Mouse (Mus musculus): ENCODE data around the gene BC030500. TPM values are rescaled to one million over a fixed set of nuclear protein-coding genes. Genes with fewer than 3 reads are reported as not detected.

The BC030500 gene
- polyA plus RNA-seq, 1 experiment = not detected

GRCm38 (mm10) chr8:58913640-58913968 is 2.0 kb downstream of the BC030500 start:
- no peak overlapping the region for H3K4me3 ChIP-seq (ENCODE audit: extremely low read depth, insufficient read depth, insufficient read length)
- no peak for TF ChIP-seq POLR2A (IDR thresholded peaks at IDR 0.05; ENCODE audit: low read depth, low read length)
- WGBS = 61% methylated on average over 3 of the region's 3 CpGs
- no peaks in the 10 kb centered on the region for H3K4me1 ChIP-seq (ENCODE audit: control insufficient read depth, insufficient read depth, insufficient read length)
- DNase-seq (ENCODE audit: low read depth in 1 of 2, low spot score in 2 of 2) = no peak
- no peaks in the 10 kb centered on the region for H3K36me3 ChIP-seq (ENCODE audit: control insufficient read depth, insufficient read depth, low read length)
- H3K27me3 ChIP-seq (ENCODE audit: control insufficient read depth, insufficient read depth, low read length) = no peaks in the 10 kb centered on the region; the same call in 1 of the 2 replicates
- H3K27ac ChIP-seq (ENCODE audit: insufficient read depth, low read length) = no peak overlapping the region

GRCm38 (mm10) chr8:58915142-58915541 is 3.6 kb downstream of the BC030500 start:
- Histone ChIP-seq H3K36me3 (ENCODE audit: control insufficient read depth, insufficient read depth, low read length) (no peaks in the 10 kb centered on the region), H3K27ac (ENCODE audit: insufficient read depth, low read length) (no peak overlapping the region), H3K27me3 (ENCODE audit: control insufficient read depth, insufficient read depth, low read length) (no peaks in the 10 kb centered on the region; the same call in 1 of the 2 replicates), H3K4me3 (ENCODE audit: extremely low read depth, insufficient read depth, insufficient read length) (no peak overlapping the region), H3K4me1 (ENCODE audit: control insufficient read depth, insufficient read depth, insufficient read length) (no peaks in the 10 kb centered on the region)
- TF ChIP-seq POLR2A (IDR thresholded peaks at IDR 0.05; ENCODE audit: low read depth, low read length) (no peak), CTCF (IDR thresholded peaks at IDR 0.05; ENCODE audit: extremely low read depth, insufficient read depth, insufficient read length, insufficient replicate concordance) (no peak)
- DNase-seq (ENCODE audit: low read depth in 1 of 2, low spot score in 2 of 2) = no peak
- WGBS = 48% methylated on average over 2 of the region's 2 CpGs

DNA sequence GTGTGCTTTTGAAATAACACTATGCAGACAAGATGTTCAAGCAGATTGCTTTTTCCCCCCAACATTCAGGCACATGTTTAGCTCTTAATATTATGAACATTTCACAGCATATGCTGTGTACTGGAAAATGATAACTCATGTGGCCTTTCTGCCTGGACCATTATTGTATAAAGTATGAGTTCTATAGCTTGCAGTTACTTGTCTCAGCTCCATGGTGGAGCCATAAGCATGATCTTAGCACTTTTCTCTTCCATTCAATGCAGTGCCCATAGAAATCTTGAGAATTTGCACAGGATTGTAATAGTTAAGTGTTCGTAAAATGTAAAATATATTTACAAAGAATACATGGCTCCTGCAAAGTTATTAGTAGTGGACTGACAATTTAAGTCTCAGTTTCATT is 19.5 kb downstream of the BC030500 start:
- no peaks in the 10 kb centered on the region for H3K4me1 ChIP-seq (ENCODE audit: control insufficient read depth, insufficient read depth, insufficient read length)
- no peak for TF ChIP-seq POLR2A (IDR thresholded peaks at IDR 0.05; ENCODE audit: low read depth, low read length)
- TF ChIP-seq CTCF (IDR thresholded peaks at IDR 0.05; ENCODE audit: extremely low read depth, insufficient read depth, insufficient read length, insufficient replicate concordance) = no peak
- 82% methylated on average over 1 of the region's 1 CpGs for WGBS
- H3K4me3 ChIP-seq (ENCODE audit: extremely low read depth, insufficient read depth, insufficient read length) = no peak overlapping the region
- H3K27ac ChIP-seq (ENCODE audit: insufficient read depth, low read length) = no peak overlapping the region
- DNase-seq (ENCODE audit: low read depth in 1 of 2, low spot score in 2 of 2) = no peak
- H3K27me3 ChIP-seq (ENCODE audit: control insufficient read depth, insufficient read depth, low read length) = no peaks in the 10 kb centered on the region
- no peaks in the 10 kb centered on the region for H3K36me3 ChIP-seq (ENCODE audit: control insufficient read depth, insufficient read depth, low read length)

DNA sequence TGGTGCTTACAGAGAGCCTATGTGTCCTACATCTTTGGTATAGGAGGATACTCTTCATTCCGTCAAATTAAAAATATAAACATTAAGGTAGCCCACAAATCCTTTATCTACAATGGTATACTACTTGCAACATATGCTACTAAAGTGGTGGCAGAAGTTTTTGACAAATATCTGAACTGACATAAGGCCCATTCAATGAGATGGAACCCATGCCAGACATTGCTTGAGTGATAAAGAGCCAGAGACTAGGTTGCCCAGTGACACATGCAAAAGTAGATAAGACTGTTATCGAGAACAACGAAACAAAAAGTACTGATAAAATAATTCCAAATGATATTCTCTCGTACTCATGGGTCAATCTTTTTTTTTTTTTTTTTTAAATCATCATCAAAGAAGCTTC is 32.2 kb downstream of the BC030500 start:
- Histone ChIP-seq H3K27ac (ENCODE audit: insufficient read depth, low read length) (no peak overlapping the region), H3K4me3 (ENCODE audit: extremely low read depth, insufficient read depth, insufficient read length) (no peak overlapping the region), H3K4me1 (ENCODE audit: control insufficient read depth, insufficient read depth, insufficient read length) (no peaks in the 10 kb centered on the region), H3K27me3 (ENCODE audit: control insufficient read depth, insufficient read depth, low read length) (no peaks in the 10 kb centered on the region), H3K36me3 (ENCODE audit: control insufficient read depth, insufficient read depth, low read length) (no peaks in the 10 kb centered on the region)
- WGBS = 89% methylated on average over 4 of the region's 4 CpGs
- DNase-seq (ENCODE audit: low read depth in 1 of 2, low spot score in 2 of 2) = no peak
- no peak for TF ChIP-seq POLR2A (IDR thresholded peaks at IDR 0.05; ENCODE audit: low read depth, low read length)
- no peak for TF ChIP-seq CTCF (IDR thresholded peaks at IDR 0.05; ENCODE audit: extremely low read depth, insufficient read depth, insufficient read length, insufficient replicate concordance)

DNA sequence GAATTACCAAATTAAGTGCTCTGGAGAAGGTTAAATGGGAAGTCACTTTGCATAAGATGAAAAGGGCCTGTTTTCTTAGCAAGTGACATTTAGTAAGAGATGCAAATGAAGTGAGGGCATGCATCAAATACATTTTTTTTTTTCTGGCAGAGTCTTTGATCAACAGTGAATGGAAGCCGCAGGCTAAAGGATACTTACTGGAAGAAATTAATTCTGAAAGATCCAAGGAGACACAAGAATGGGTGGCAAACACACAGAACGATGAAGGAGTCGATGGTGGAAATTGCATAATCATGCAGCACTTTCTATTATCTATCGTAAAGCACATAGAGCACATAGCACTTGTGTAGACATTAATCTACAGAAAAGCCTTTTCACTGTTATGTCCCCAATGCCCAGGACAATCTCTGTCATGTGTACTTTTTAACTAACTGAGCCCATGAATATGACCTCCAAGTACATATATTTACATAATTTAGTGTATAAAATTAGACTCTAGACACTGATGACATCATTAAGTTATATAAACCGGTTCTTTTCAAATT is 45.7 kb downstream of the BC030500 start:
- no peak overlapping the region for H3K4me3 ChIP-seq (ENCODE audit: extremely low read depth, insufficient read depth, insufficient read length)
- 83% methylated on average over 5 of the region's 5 CpGs for WGBS
- no peaks in the 10 kb centered on the region for H3K36me3 ChIP-seq (ENCODE audit: control insufficient read depth, insufficient read depth, low read length)
- no peak overlapping the region for H3K27ac ChIP-seq (ENCODE audit: insufficient read depth, low read length)
- TF ChIP-seq POLR2A (IDR thresholded peaks at IDR 0.05; ENCODE audit: low read depth, low read length) (no peak), CTCF (IDR thresholded peaks at IDR 0.05; ENCODE audit: extremely low read depth, insufficient read depth, insufficient read length, insufficient replicate concordance) (no peak)
- DNase-seq (ENCODE audit: low read depth in 1 of 2, low spot score in 2 of 2) = no peak
- no peaks in the 10 kb centered on the region for H3K4me1 ChIP-seq (ENCODE audit: control insufficient read depth, insufficient read depth, insufficient read length)
- H3K27me3 ChIP-seq (ENCODE audit: control insufficient read depth, insufficient read depth, low read length) = no peaks in the 10 kb centered on the region

Other genes starting within 250 kb of the BC030500 start
- gene Galntl6, start 885 bp downstream of the BC030500 start, polyA plus RNA-seq (2012; rRNA removed) = not detected in 2 replicates